Mouse (Mus musculus) layer of hippocampus, postnatal 36 days (tissue): ENCODE results near the gene Pabpn1. TPM values are rescaled to one million over a fixed set of nuclear protein-coding genes. Genes with fewer than 3 reads are reported as not detected.

Experiments used
- DNase-seq, 2 experiments: peaks; one replicate each; pipeline ENCODE4 v3.0.0; 2022
- total RNA-seq, 2 experiments: library from RNA; stranded (reverse); gene quantifications; 2 replicates each; pipeline ENCODE4 v1.2.3; 2021

The Pabpn1 gene
- 100 to 1,000 TPM; 231 to 275 TPM for total RNA-seq

GRCm38 (mm10) chr14:54892200-54892599 lies at the start of gene Pabpn1:
Gene Pabpn1, plus strand, starts transcription at chr14:54892500.
- DNase-seq = no peak

DNA sequence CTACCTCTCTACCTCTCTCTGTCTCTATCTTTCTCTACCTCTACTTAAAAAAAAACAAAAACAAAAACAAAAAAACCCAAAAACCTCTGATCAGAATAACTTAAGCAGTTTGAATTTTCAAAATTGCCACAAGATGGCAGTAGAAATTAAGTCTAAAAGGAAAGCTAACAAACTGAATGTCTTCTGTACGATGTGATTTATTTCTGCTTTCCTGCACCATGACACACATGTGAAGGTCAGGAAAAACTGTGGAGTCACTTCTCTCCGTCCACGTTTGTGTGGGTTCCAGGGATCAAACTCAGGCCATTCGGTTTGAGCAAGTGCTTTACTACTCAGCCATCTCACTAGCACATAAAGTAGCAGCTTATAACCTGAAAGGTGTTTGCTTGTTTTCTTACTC lies 48.8 kb upstream of the Pabpn1 start:
- DNase-seq = no peak

GRCm38 (mm10) chr14:54855726-54856125 lies 36.6 kb upstream of the Pabpn1 start:
- no peak for DNase-seq

DNA sequence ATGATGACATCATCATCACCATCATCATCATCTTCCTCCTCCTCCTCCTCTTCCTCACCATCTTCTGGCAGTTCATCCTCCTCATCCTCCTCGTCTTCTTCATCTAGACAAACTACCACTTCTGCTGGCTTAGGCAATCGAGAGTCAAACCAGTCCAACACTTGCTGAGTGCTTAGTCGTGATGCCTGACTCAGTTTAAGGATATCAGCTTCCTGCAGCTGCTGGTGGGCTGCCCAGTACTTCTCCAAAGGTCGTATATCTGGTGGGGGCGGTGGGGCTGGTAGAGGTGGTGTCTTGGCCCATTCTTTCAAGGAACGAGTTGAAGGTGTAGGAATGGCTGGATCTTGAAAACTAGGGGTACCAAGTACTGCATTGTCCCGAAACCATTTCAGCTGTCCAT lies 35.6 kb upstream of the Pabpn1 start:
- no peak for DNase-seq

- DNase-seq = peak in 1 of 2 experiments; percentile 10
Measured at GRCm38 (mm10) chr14:54857891-54858290, 34.4 kb upstream of the Pabpn1 start.

- DNase-seq = peak; percentile 29 to 40
Measured at GRCm38 (mm10) chr14:54860511-54860910, 31.8 kb upstream of the Pabpn1 start.

DNA sequence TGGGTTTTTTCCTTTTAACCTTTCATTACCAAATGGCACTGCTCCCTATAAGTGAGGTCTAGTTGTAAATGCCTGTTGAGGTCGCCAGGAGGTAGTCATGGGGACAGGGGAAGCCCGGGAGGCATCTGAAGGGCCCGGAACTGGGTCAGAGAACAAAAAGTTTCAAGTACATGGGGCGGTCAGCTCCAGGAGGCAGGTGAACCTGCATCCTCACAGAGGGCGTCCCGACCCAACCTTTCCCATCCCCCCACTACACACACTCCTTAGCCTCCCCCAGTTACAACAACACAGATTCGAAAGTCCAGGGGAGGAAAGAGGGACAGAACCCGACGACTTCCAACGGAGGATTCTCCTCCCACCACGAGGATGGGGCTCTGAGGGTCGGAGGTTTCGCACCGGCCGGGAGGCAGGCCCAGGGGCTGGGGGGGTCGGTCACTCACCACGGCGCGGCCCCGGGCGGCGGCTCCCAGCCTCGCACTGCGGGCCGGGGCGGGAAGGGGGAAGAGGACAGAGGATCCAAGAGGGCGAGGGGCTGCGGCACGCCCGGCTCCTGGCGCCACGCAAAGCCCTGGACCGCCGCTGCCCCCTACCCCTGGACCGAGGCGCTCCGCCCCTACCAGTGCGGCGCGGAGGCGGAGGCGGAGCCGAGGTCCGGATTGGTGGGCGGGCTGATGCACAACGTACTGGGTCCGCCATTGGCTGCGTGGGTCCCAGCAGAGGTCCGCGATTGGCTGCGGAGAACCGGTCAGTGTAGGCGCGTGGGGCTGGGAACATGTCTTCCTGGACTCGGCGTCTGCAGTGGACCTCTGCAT lies 28.6 kb upstream of the Pabpn1 start:
- peak; percentile 89 to 92 for DNase-seq

DNA sequence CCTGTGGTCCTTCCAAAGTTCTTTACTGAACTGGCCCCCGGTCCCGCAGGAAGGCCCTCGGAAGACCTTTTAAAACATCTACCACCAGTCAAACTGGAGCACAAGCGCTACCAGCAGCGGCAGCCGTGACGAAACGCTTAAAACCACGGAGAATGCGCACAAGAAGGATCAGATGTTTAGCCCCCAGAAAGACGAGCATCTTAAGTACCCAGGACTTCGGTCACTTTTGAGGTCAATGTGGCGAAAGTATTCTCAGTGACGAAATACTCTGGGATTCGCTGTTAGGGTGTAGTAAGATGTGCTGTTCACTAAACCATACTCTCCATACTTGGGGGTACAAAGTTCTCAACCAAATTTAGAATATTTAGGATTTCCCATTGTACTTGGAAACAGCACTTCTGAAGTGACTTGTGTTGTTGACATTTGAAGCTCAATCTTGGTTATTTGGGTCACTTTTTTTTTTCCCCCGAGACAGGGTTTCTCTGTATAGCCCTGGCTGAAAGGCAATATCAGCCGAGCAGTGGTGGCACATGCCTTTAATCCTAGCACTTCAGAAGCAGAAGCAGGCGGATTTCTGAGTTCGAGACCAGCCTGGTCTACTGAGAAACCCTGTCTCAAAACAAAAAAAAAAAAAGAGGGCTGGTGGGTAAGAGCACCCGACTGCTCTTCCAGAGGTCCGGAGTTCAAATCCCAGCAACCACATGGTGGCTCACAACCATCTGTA lies 27.8 kb upstream of the Pabpn1 start:
- DNase-seq = no peak

DNA sequence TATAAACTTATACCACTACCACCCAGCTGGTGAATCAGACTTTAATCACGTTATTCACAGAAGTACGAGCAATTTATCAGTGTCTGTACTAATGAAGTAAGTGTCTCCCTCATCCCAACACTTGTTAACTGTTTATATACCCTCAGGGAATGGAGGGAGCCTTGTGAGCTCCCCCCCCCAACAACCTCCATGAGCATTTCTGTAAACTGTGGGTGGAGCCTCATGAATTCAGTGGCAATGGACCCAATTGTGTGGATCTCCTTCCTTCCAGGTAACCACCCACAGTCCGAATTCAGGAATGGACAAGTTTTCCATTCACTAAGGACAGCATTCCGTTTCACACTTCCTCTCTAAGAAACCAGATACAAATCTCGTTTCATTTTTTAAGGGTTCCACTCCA lies 26.7 kb upstream of the Pabpn1 start:
- DNase-seq = no peak

GRCm38 (mm10) chr14:54866268-54866667 lies 26.0 kb upstream of the Pabpn1 start:
- DNase-seq = no peak

DNA sequence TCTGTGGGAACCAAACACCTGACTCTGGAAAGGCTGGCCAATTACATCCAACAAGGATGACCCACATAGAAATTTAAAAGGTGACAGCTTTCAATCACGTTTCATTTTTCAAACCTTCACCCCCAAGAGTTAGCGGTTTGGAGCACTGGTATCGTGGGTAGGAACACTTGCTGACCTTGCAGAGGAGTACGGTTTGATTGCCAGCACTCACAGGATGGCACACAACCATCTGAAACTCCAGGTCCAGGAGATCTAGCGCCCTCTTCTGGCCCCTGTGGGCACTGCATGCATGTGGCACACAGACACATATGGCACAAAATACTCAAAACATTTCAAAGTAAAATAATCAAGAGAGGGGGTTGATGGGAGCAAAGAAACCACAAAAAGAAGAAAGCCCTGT lies 25.4 kb upstream of the Pabpn1 start:
- no peak for DNase-seq

DNA sequence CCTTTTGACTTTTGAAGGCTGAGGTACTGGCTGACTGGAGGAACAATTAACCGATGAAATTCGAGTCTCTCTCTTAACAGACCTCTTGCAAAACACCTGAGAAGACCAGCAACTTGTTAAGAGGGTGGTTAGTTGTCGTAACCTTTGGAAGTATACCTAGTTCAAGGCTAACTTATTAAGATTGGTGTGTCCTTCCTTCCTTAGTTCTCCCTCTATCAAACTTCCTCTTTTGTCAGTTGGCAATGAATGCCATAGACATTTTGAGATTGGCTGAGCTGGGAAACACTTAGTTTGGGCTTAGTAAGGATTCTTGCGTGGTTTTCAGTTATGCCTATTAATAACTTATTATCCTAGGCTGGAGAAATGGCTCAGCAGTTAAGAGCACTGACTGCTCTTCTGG lies 24.3 kb upstream of the Pabpn1 start:
- DNase-seq = no peak

- DNase-seq = no peak
Measured at GRCm38 (mm10) chr14:54870861-54871260, 21.4 kb upstream of the Pabpn1 start, which contains the start of gene Homez. Gene Homez, minus strand, starts transcription at chr14:54870961.

GRCm38 (mm10) chr14:54874165-54874564 lies 18.1 kb upstream of the Pabpn1 start:
- DNase-seq = no peak

DNA sequence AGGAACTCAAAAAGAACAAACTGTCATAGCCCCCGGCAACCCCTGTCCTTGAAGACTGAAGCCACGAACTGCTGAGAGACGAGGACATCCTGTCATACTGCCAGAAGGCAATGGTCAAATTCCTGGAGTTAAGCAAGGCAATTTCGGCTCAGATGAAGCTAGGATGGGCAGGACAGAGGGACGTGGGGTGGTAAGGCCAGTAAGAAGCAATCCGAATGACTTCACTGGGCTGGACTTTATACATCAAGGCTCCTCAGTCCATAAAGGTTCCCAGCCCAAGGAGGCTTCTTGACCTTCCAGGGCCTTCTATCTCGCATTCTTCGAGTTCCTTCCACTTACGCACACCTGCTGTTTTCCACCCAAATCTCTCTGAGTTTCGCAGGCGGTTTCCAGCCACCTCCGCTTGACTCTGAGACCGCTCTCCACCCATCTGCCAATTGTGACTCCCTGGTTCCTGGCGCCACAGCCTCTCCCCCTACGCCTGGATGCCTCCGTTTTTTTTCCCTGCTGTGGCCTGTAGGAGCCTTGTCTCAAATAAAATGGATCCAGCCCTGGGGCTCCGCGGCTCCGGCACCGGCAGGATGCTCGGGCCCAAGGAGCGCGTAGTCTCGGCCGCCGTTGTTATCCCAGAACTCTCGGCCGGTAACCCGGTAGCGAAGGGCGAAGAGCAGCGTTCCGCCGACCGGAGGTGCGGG lies 16.3 kb upstream of the Pabpn1 start:
- no peak for DNase-seq

DNA sequence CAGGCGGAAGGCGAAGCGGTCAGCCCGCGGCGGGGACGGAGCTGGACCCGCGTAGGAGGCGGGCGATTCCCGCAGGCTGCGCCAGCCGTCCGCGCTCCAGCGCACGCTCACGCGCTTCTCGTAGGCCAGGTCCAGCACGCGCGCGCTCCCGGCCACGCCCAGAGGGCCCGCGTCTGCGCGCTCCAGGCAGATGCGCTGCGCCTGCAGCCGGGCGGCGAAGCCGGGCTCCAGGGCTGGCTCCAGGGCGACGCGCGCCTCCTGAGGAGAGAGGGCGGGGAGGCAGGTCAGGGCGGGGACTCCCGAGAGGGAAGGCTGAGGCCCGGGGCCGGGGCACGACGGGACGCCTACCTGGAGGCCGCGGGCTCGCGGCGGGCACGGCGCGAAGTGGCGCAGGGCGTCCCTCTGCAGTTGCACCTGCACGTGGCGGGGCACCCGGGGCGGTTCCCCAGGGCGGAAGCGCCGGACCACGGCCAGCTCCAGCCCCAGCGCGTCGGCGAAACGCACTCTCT lies 15.7 kb upstream of the Pabpn1 start:
- DNase-seq = peak; percentile 87 to 90

- DNase-seq = peak; percentile 66 to 67
Measured at GRCm38 (mm10) chr14:54877048-54877715, 15.1 kb upstream of the Pabpn1 start, which contains the start of gene Ppp1r3e. Gene Ppp1r3e, minus strand, starts transcription at chr14:54877550.

- DNase-seq = peak; percentile 64 to 68
Measured at GRCm38 (mm10) chr14:54883154-54884021, 8.9 kb upstream of the Pabpn1 start, which contains the start of the genes Bcl2l2 and Gm20521. Gene Bcl2l2, plus strand, starts transcription at chr14:54883377. Gene Gm20521, plus strand, starts transcription at chr14:54883441.

- DNase-seq = no peak
Measured at GRCm38 (mm10) chr14:54884022-54884712, 8.1 kb upstream of the Pabpn1 start.

GRCm38 (mm10) chr14:54885309-54885708 lies 7.0 kb upstream of the Pabpn1 start:
- DNase-seq = no peak
